Mouse (Mus musculus) heart, postnatal 0 days (tissue): ENCODE measurements around the gene 5730455P16Rik.

Experiments used
- CTCF ChIP-seq: IDR thresholded peaks from 2 replicates; pipeline ENCODE4 v1.5.1; 2016; ENCODE audit warnings: antibody characterized with exemption, control low read depth, low read depth
- EP300 ChIP-seq: IDR thresholded peaks from 2 replicates; pipeline ENCODE4 v1.6.1; 2016; ENCODE audit warnings: antibody characterized with exemption, low read depth

DNA sequence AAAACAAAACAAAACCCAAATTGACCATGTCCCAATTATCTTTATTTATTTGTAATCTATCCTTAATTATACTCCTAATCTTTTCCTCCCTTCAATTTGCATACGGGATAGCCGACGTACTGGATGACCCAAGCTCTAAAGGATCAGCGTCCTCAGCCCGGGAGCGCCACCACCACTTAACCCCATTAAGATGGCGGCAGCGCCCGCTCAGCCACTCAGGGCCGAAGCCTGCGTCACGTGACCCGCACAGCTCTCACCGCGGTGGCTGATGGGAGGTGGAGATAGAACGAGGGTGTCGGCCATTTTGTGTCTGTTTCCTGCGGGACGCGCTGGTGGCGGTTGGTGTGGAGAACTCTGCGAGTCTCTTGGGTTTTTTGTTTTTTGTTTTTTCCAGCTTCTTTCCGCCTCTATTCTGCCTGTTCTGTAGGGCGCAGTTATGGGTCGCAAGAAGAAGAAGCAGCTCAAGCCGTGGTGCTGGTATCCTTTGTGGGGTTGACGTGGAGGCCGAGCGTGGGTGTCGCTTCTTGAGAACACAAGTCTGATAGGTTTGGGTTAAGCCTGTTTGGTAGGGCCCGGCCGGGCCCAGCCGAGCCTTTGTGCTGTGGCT, 5.3 kb upstream of the 5730455P16Rik start, which contains the start of gene Zfp207:
- TF ChIP-seq CTCF (no peak), EP300 (no peak; the same call in none of the 2 replicates)
